Mouse (Mus musculus) kidney, embryonic 14.5 days (tissue): ENCODE measurements at regions not wholly inside any gene's neighbourhood (a gene's known extent, or its start where the extent isn't known, plus 50 kb on each side); places are given as distances from the start of the nearest gene placed in this dataset.

Experiments used
- ATAC-seq: fragments of 200-750 bp; cut with Nextera tagmentation; 2 replicates; pipeline ENCODE4 v1.8.0; 2017; ENCODE audit warnings: moderate number of reproducible peaks, mild to moderate bottlenecking, moderate TSS enrichment, moderate library complexity; ENCODE audit not compliant: low FRiP score, low TSS enrichment
- H3K27ac ChIP-seq: fragments of 300-500 bp; sonication (generic); 2 replicates; pipeline ENCODE4 v1.5.1; 2014; ENCODE audit warnings: low read depth, mild to moderate bottlenecking, low read length, moderate library complexity, mixed read lengths
- H3K27me3 ChIP-seq: fragments of 300-500 bp; sonication (generic); 2 replicates; pipeline ENCODE4 v1.6.1; 2014; ENCODE audit warnings: mild to moderate bottlenecking, low read length; ENCODE audit not compliant: control insufficient read depth, insufficient read depth
- H3K36me3 ChIP-seq: fragments of 300-500 bp; sonication (generic); 2 replicates; pipeline ENCODE4 v1.6.1; 2014; ENCODE audit warnings: low read length, mixed read lengths; ENCODE audit not compliant: control insufficient read depth, insufficient read depth
- H3K4me1 ChIP-seq: fragments of 300-500 bp; sonication (generic); 2 replicates; pipeline ENCODE4 v1.6.1; 2014; ENCODE audit warnings: low read length, mixed read lengths; ENCODE audit not compliant: control insufficient read depth, insufficient read depth
- H3K4me2 ChIP-seq: fragments of 300-500 bp; sonication (generic); replicated peaks from 2 replicates; pipeline ENCODE4 v1.6.1; 2014; ENCODE audit warnings: low read depth, mild to moderate bottlenecking, low read length
- H3K4me3 ChIP-seq: fragments of 300-500 bp; sonication (generic); 2 replicates; pipeline ENCODE4 v1.5.1; 2014; ENCODE audit warnings: mild to moderate bottlenecking, low read length
- H3K9ac ChIP-seq: fragments of 300-500 bp; sonication (generic); 2 replicates; pipeline ENCODE4 v1.6.1; 2014; ENCODE audit warnings: low read depth, mild to moderate bottlenecking, low read length, moderate library complexity
- H3K9me3 ChIP-seq: fragments of 300-500 bp; sonication (generic); 2 replicates; pipeline ENCODE4 v1.6.1; 2016; ENCODE audit warnings: low read length; ENCODE audit not compliant: control insufficient read depth
- WGBS: fragments of 180-500 bp; shearing (Covaris S2); extraction: QIAGEN DNeasy Blood & Tissue Kit; methylation state at CpG from one replicate; pipeline ENCODE4 v1.1.7; 2014; 5-methylcytosine and 5-hydroxymethylcytosine counted together

- Histone ChIP-seq H3K36me3 (no peaks in the 10 kb centered on the region), H3K27ac (no peak overlapping the region; the same call in 1 of the 2 replicates), H3K9me3 (no peaks in the 10 kb centered on the region), H3K9ac (0 out of 2 replicates have a peak overlapping the region, but pooled peaks have one; percentile 8), H3K4me2 (no peak overlapping the region), H3K4me1 (peaks cover 36% of the 10 kb centered on the region), H3K27me3 (no peaks in the 10 kb centered on the region), H3K4me3 (no peak overlapping the region)
- 31% methylated on average over 13 of the region's 13 CpGs for WGBS
- no peak for ATAC-seq
Measured at GRCm38 (mm10) chr17:83964454-83965211, 116.9 kb upstream of the Haao start.

DNA sequence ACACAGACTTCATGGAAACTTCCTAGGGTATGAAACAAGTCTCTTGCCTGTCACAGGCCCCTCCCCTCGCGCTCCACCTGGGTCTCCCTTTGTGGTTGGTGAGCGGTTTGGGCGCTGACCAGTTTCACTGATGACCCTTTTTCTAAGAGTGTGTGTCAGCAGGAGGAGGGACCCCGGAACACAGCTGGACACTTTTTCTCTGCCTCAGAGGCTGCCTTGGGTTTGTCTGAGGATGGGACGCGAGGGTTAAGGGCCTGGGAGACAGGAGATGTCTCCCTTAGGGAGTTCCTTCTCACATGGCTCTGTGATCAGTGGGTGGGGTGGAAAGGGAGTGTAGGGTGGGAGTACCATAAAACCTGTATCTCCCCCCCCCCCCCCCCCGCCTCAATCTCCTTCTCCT lies 115.8 kb upstream of the Haao start:
- peaks cover 47% of the 10 kb centered on the region for H3K4me1 ChIP-seq
- H3K4me3 ChIP-seq = no peak overlapping the region
- H3K27ac ChIP-seq = no peak overlapping the region
- no peaks in the 10 kb centered on the region for H3K36me3 ChIP-seq
- WGBS = 63% methylated on average over 7 of the region's 8 CpGs
- H3K9ac ChIP-seq = no peak overlapping the region
- H3K9me3 ChIP-seq = no peaks in the 10 kb centered on the region
- no peaks in the 10 kb centered on the region for H3K27me3 ChIP-seq
- no peak overlapping the region for H3K4me2 ChIP-seq
- no peak for ATAC-seq

DNA sequence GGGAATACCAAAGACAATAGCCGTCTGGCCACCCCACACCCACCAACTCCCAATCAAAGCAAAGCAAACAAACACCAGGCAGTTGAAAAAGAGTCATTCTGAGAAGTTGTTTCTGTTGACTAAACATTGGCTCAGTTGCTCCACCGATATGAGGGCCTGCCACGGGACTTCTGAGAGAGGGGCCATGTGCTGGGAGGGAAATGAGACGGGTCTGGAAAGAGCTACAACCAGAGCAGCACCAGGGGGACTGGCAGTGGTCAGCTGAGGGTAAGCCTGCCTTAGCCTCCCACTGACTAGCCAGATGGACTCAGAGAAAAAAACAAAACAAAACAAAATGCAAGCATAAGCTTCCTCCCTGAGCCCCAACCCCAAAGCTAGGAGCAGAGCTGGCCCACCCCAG lies 115.1 kb upstream of the Haao start:
- 20% methylated on average over 4 of the region's 4 CpGs for WGBS
- H3K9me3 ChIP-seq = no peaks in the 10 kb centered on the region
- H3K27me3 ChIP-seq = no peaks in the 10 kb centered on the region
- 0 out of 2 replicates have a peak overlapping the region, but pooled peaks have one; percentile 38 for H3K27ac ChIP-seq
- H3K9ac ChIP-seq = no peak overlapping the region
- peaks cover 54% of the 10 kb centered on the region for H3K4me1 ChIP-seq
- ATAC-seq = 0 out of 2 replicates have a peak, but pooled peaks have one; percentile 47
- H3K4me3 ChIP-seq = no peak overlapping the region
- no peak overlapping the region; the same call in 1 of the 2 replicates for H3K4me2 ChIP-seq
- no peaks in the 10 kb centered on the region for H3K36me3 ChIP-seq

GRCm38 (mm10) chr17:83962126-83962525 lies 114.4 kb upstream of the Haao start:
- Histone ChIP-seq H3K4me2 (no peak overlapping the region), H3K9me3 (no peaks in the 10 kb centered on the region), H3K27me3 (no peaks in the 10 kb centered on the region), H3K4me3 (no peak overlapping the region), H3K9ac (no peak overlapping the region), H3K36me3 (no peaks in the 10 kb centered on the region), H3K4me1 (peaks cover 61% of the 10 kb centered on the region), H3K27ac (no peak overlapping the region)
- ATAC-seq = no peak
- 85% methylated on average over 6 of the region's 6 CpGs for WGBS

GRCm38 (mm10) chr17:83960821-83961220 lies 113.1 kb upstream of the Haao start:
- H3K27ac ChIP-seq = peak overlapping the region; percentile 96
- ATAC-seq = no peak
- no peaks in the 10 kb centered on the region for H3K27me3 ChIP-seq
- 49% methylated on average over 7 of the region's 7 CpGs for WGBS
- H3K4me3 ChIP-seq = no peak overlapping the region
- no peaks in the 10 kb centered on the region for H3K36me3 ChIP-seq
- no peak overlapping the region for H3K4me2 ChIP-seq
- H3K9me3 ChIP-seq = no peaks in the 10 kb centered on the region
- H3K4me1 ChIP-seq = peaks cover 74% of the 10 kb centered on the region
- no peak overlapping the region for H3K9ac ChIP-seq

DNA sequence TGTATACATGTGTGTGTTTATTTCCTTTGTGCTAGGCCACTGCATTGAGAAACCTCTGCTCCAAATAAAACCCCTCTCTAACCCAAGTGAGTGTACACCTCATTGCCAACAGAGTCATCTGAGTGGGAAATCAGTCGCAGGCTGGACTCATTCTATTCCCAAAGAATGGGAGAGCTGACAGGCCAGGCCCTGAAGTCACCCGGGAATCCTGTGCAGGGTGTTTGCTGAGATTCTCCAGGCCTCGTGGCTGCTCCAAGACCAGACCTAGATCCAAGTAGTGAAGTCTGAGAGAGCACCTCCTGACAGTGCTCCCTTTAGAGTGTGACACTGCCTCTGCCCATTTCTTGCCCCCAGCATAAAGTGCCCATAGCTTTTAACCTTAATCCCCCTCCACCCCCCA lies 112.4 kb upstream of the Haao start:
- Histone ChIP-seq H3K4me2 (no peak overlapping the region), H3K9me3 (no peaks in the 10 kb centered on the region), H3K9ac (no peak overlapping the region), H3K27me3 (no peaks in the 10 kb centered on the region), H3K36me3 (no peaks in the 10 kb centered on the region), H3K4me1 (peaks cover 81% of the 10 kb centered on the region), H3K4me3 (no peak overlapping the region), H3K27ac (peak overlapping the region; percentile 96)
- no peak for ATAC-seq
- WGBS = 62% methylated on average over 3 of the region's 3 CpGs

GRCm38 (mm10) chr17:83959159-83959848 lies 111.5 kb upstream of the Haao start:
- Histone ChIP-seq H3K4me1 (peaks cover 85% of the 10 kb centered on the region), H3K27ac (peak overlapping the region; percentile 96; the same call in 1 of the 2 replicates), H3K27me3 (no peaks in the 10 kb centered on the region), H3K36me3 (no peaks in the 10 kb centered on the region), H3K4me2 (no peak overlapping the region), H3K4me3 (no peak overlapping the region), H3K9ac (no peak overlapping the region), H3K9me3 (no peaks in the 10 kb centered on the region)
- 49% methylated on average over 9 of the region's 9 CpGs for WGBS
- no peak for ATAC-seq

DNA sequence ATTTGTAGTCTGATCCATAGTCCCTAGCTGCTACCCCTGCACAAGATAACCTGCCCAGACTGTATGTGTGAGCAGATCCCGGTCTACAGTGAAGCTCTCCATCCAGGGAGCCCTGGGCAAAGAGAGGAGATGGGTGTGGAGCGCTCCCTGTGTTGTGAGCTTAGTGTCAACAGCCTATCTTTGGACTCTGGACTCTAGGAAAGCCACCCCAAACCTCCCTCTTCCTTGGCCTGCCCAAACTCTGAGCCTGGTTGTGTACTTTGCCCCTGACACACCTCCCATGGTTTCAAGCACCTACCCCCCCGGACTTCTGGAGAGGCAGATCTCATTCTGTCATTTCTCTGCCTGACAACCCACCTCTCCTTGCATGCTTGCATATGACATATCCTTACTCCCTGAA lies 110.9 kb upstream of the Haao start:
- Histone ChIP-seq H3K27ac (peak overlapping the region; percentile 96; the same call in 1 of the 2 replicates), H3K9me3 (no peaks in the 10 kb centered on the region), H3K4me3 (no peak overlapping the region), H3K27me3 (no peaks in the 10 kb centered on the region), H3K36me3 (no peaks in the 10 kb centered on the region), H3K4me1 (peaks cover 85% of the 10 kb centered on the region), H3K4me2 (no peak overlapping the region), H3K9ac (no peak overlapping the region; the same call in 1 of the 2 replicates)
- ATAC-seq = no peak
- 79% methylated on average over 3 of the region's 3 CpGs for WGBS
